In genomic region chr2:38375606-38376304, GRCm38 (mm10) we compare ENCODE assay signal across 8 mouse cellular contexts. TPM values are rescaled to one million over a fixed set of nuclear protein-coding genes. Genes with fewer than 3 reads are reported as not detected.
DNase-seq lines count a peak whose midpoint lies in the region; ATAC-seq and TF ChIP-seq lines count a peak whose summit lies in the region.

No protein-coding gene starts in this region.

- 0 out of 2 replicates have a peak overlapping the region, but pooled peaks have one; percentile 32 for H3K9ac ChIP-seq in forebrain, embryonic 14.5 days (ENCODE audit: low read length)
- no peak overlapping the region for H3K9ac ChIP-seq in limb, embryonic 12.5 days (replicated peaks)

- intact Hi-C loops in heart, postnatal 36 days (cut with DNase I): loop anchor here (1.0 to 5.0 kb wide), 3 partner anchors 188 to 560 kb away; no protein-coding TSS in a partner anchor

- H3ac ChIP-seq in myocyte (ENCODE audit: control insufficient read depth, insufficient read length): no peak overlapping the region

- peak; percentile 41 for DNase-seq in ovary, postnatal 10 days (ENCODE audit: low spot score)
- no peak for DNase-seq in ovary, adult 18-20 months (ENCODE audit: low spot score)
- peak; percentile 23 for DNase-seq in c-Kit-positive CD71-positive TER-119-negative erythroid progenitor cells, embryonic 14.5 days (ENCODE audit: low read depth)
- peak; percentile 75 for DNase-seq in forebrain, embryonic 14.5 days (ENCODE audit: low spot score)
- peak; percentile 67 to 80 for DNase-seq in heart, postnatal 36 days
- DNase-seq in thymus, postnatal 0 days (ENCODE audit: low spot score): peak; percentile 58

- no peaks in the 10 kb centered on the region for H3K9me3 ChIP-seq in forebrain, embryonic 14.5 days (replicated peaks; ENCODE audit: control insufficient read depth, low read length)
- H3K9me3 ChIP-seq in limb, embryonic 12.5 days: no peaks in the 10 kb centered on the region

- peaks cover 5% of the 10 kb centered on the region for H3K36me3 ChIP-seq in forebrain, embryonic 14.5 days (ENCODE audit: control insufficient read depth, insufficient read depth, low read length)
- peaks cover under 1% of the 10 kb centered on the region for H3K36me3 ChIP-seq in limb, embryonic 12.5 days
- no peaks in the 10 kb centered on the region for H3K36me3 ChIP-seq in myocyte (ENCODE audit: control insufficient read depth, insufficient read depth)

- 0 out of 2 replicates have a peak, but pooled peaks cover 5% of the 10 kb centered on the region for H3K27me3 ChIP-seq in forebrain, embryonic 14.5 days (replicated peaks; ENCODE audit: control insufficient read depth, insufficient read depth, low read length)
- peaks cover 58% of the 10 kb centered on the region for H3K27me3 ChIP-seq in limb, embryonic 12.5 days
- H3K27me3 ChIP-seq in myocyte (ENCODE audit: control insufficient read depth, insufficient read depth, insufficient read length): peaks cover 10% of the 10 kb centered on the region

- no peak overlapping the region for H3K4me3 ChIP-seq in forebrain, embryonic 14.5 days (ENCODE audit: low read depth, low read length)
- peak overlapping the region; percentile 19; the same call in 1 of the 2 replicates for H3K4me3 ChIP-seq in limb, embryonic 12.5 days (replicated peaks)
- no peak overlapping the region for H3K4me3 ChIP-seq in myocyte

- H3K4me1 ChIP-seq in forebrain, embryonic 14.5 days (ENCODE audit: control insufficient read depth, insufficient read depth, low read length): 0 out of 2 replicates have a peak, but pooled peaks cover 5% of the 10 kb centered on the region
- peaks cover 31% of the 10 kb centered on the region for H3K4me1 ChIP-seq in limb, embryonic 12.5 days (replicated peaks)

- peak; percentile 66 for ATAC-seq in forebrain, embryonic 14.5 days
- no peak for ATAC-seq in limb, embryonic 12.5 days (ENCODE audit: insufficient number of reproducible peaks, insufficient read depth, low FRiP score, low TSS enrichment, low read depth)

- H3K27ac ChIP-seq in forebrain, embryonic 14.5 days (ENCODE audit: low read depth, low read length): no peak overlapping the region; the same call in 1 of the 2 replicates
- no peak overlapping the region for H3K27ac ChIP-seq in limb, embryonic 12.5 days

- peak overlapping the region; percentile 40 for H3K4me2 ChIP-seq in forebrain, embryonic 14.5 days (ENCODE audit: low read length)
- H3K4me2 ChIP-seq in limb, embryonic 12.5 days: peak overlapping the region; percentile 50
- peak overlapping the region; percentile 28 for H3K4me2 ChIP-seq in myocyte (ENCODE audit: low read depth)

- no peak for TF ChIP-seq POLR2A in myocyte (IDR thresholded peaks at IDR 0.05; ENCODE audit: insufficient read length, low read depth)

- H3K79me2 ChIP-seq in myocyte (ENCODE audit: control insufficient read depth, insufficient read depth): no peaks in the 10 kb centered on the region

- 3% methylated on average over 19 of the region's 20 CpGs for WGBS in forebrain, embryonic 14.5 days
- WGBS in limb, embryonic 12.5 days: 3% methylated on average over 20 of the region's 20 CpGs

TF ChIP-seq in myocyte, 11 proteins besides CTCF, POLR2A, EP300 and RAD21:
- no peak for TF ChIP-seq USF1 (IDR thresholded peaks at IDR 0.05; ENCODE audit: low read depth)
- TF ChIP-seq TCF3 (IDR thresholded peaks at IDR 0.05; ENCODE audit: insufficient read length, low read depth): no peak
- no peak for TF ChIP-seq TCF12 (IDR thresholded peaks at IDR 0.05; ENCODE audit: insufficient read depth, poor library complexity, severe bottlenecking)
- no peak for TF ChIP-seq MAX (IDR thresholded peaks at IDR 0.05; ENCODE audit: low read depth)
- no peak for TF ChIP-seq CEBPB (IDR thresholded peaks at IDR 0.05; ENCODE audit: insufficient read depth, poor library complexity, severe bottlenecking)
- TF ChIP-seq POLR2AphosphoS2 (IDR thresholded peaks at IDR 0.05; ENCODE audit: insufficient read length, low read depth): no peak
- TF ChIP-seq REST (IDR thresholded peaks at IDR 0.05; ENCODE audit: insufficient read depth, insufficient read length): no peak
- no peak for TF ChIP-seq MYOD1 (IDR thresholded peaks at IDR 0.05; ENCODE audit: control insufficient read depth in 1 of 3, insufficient read length in 2 of 3, low read depth in 2 of 3)
- TF ChIP-seq MYOG (IDR thresholded peaks at IDR 0.05; ENCODE audit: control insufficient read depth in 1 of 3, insufficient read depth in 1 of 3, insufficient read length in 2 of 3, low read depth in 2 of 3): no peak
- TF ChIP-seq SRF (IDR thresholded peaks at IDR 0.05; ENCODE audit: control insufficient read depth, insufficient read length, low read depth): no peak
- no peak for TF ChIP-seq E2F4 (IDR thresholded peaks at IDR 0.05; ENCODE audit: insufficient read depth)

RNA-seq across cellular contexts. Expression of gene Lhx2, which starts 36.7 kb away (rescaled TPM):
- polyA plus RNA-seq in forebrain, embryonic 14.5 days (2014; fragmentation: Nextera tagmentation; extraction: Ambion mirVana): 85.1 and 102 TPM in 2 replicates
- total RNA-seq in heart, postnatal 36 days (2021): not detected
- 36.9 and 42.7 TPM in 2 replicates for polyA plus RNA-seq in limb, embryonic 12.5 days (2016; fragmentation: Nextera tagmentation; extraction: Ambion mirVana)
- 0.89 TPM for polyA plus RNA-seq in myocyte (2012; fragmentation: generic; extraction: Trizol)
- polyA plus RNA-seq in thymus, postnatal 0 days (2015; fragmentation: Nextera tagmentation; extraction: Ambion mirVana): 0.05 and 0.17 TPM in 2 replicates

Comparison
In these comparisons a context has a peak if more than half of its experiments do, and no peak if none do; other contexts are left out.
1. RNA of gene Lhx2, which starts 36.7 kb away (polyA plus RNA-seq): 85.1 to 102 TPM in forebrain, embryonic 14.5 days and 36.9 to 42.7 TPM in limb, embryonic 12.5 days; 0.89 TPM in myocyte (single experiment) and 0.05 to 0.17 TPM in thymus, postnatal 0 days; every median in the first group is over 10 times any median in the second.
2. Peak in every context shown above with its lines, with median percentiles within 50 percentile points of each other: H3K4me2 ChIP-seq.